Mouse (Mus musculus) kidney, embryonic 14.5 days (tissue): ENCODE data around the gene Usp20. TPM values are rescaled to one million over a fixed set of nuclear protein-coding genes. Genes with fewer than 3 reads are reported as not detected.

ENCODE experiments used
- ATAC-seq: fragments of 200-750 bp; cut with Nextera tagmentation; 2 replicates; pipeline ENCODE4 v1.8.0; 2017; ENCODE audit warnings: moderate number of reproducible peaks, mild to moderate bottlenecking, moderate TSS enrichment, moderate library complexity; ENCODE audit not compliant: low FRiP score, low TSS enrichment
- H3K27ac ChIP-seq: fragments of 300-500 bp; sonication (generic); 2 replicates; pipeline ENCODE4 v1.5.1; 2014; ENCODE audit warnings: low read depth, mild to moderate bottlenecking, low read length, moderate library complexity, mixed read lengths
- H3K27me3 ChIP-seq: fragments of 300-500 bp; sonication (generic); 2 replicates; pipeline ENCODE4 v1.6.1; 2014; ENCODE audit warnings: mild to moderate bottlenecking, low read length; ENCODE audit not compliant: control insufficient read depth, insufficient read depth
- H3K36me3 ChIP-seq: fragments of 300-500 bp; sonication (generic); 2 replicates; pipeline ENCODE4 v1.6.1; 2014; ENCODE audit warnings: low read length, mixed read lengths; ENCODE audit not compliant: control insufficient read depth, insufficient read depth
- H3K4me1 ChIP-seq: fragments of 300-500 bp; sonication (generic); 2 replicates; pipeline ENCODE4 v1.6.1; 2014; ENCODE audit warnings: low read length, mixed read lengths; ENCODE audit not compliant: control insufficient read depth, insufficient read depth
- H3K4me2 ChIP-seq: fragments of 300-500 bp; sonication (generic); replicated peaks from 2 replicates; pipeline ENCODE4 v1.6.1; 2014; ENCODE audit warnings: low read depth, mild to moderate bottlenecking, low read length
- H3K4me3 ChIP-seq: fragments of 300-500 bp; sonication (generic); 2 replicates; pipeline ENCODE4 v1.5.1; 2014; ENCODE audit warnings: mild to moderate bottlenecking, low read length
- H3K9ac ChIP-seq: fragments of 300-500 bp; sonication (generic); 2 replicates; pipeline ENCODE4 v1.6.1; 2014; ENCODE audit warnings: low read depth, mild to moderate bottlenecking, low read length, moderate library complexity
- H3K9me3 ChIP-seq: fragments of 300-500 bp; sonication (generic); 2 replicates; pipeline ENCODE4 v1.6.1; 2016; ENCODE audit warnings: low read length; ENCODE audit not compliant: control insufficient read depth
- WGBS: fragments of 180-500 bp; shearing (Covaris S2); extraction: QIAGEN DNeasy Blood & Tissue Kit; methylation state at CpG from one replicate; pipeline ENCODE4 v1.1.7; 2014; 5-methylcytosine and 5-hydroxymethylcytosine counted together
- polyA plus RNA-seq: library from polyadenylated mRNA; unstranded; fragments of >200 nt; fragmentation: Nextera tagmentation; extraction: Ambion mirVana; gene quantifications from 2 replicates; pipeline ENCODE4 v1.2.1, GENCODE M21; 2014

Gene Usp20
- polyA plus RNA-seq, 1 experiment from 2014 or later, result 12.5 TPM

GRCm38 (mm10) chr2:31024618-31025370 is 42.7 kb downstream of the Usp20 start:
- Histone ChIP-seq H3K4me1 (peaks cover 5% of the 10 kb centered on the region; the same call in 1 of the 2 replicates), H3K4me3 (no peak overlapping the region), H3K4me2 (no peak overlapping the region), H3K9ac (no peak overlapping the region), H3K27me3 (no peaks in the 10 kb centered on the region), H3K36me3 (peaks cover 14% of the 10 kb centered on the region), H3K9me3 (no peaks in the 10 kb centered on the region), H3K27ac (no peak overlapping the region)
- 29% methylated on average over 5 of the region's 5 CpGs for WGBS
- no peak for ATAC-seq

- H3K4me2 ChIP-seq, result no peak overlapping the region
- H3K36me3 ChIP-seq, result peaks cover 10% of the 10 kb centered on the region
- H3K9ac ChIP-seq, result no peak overlapping the region
- H3K27ac ChIP-seq, result no peak overlapping the region
- H3K4me3 ChIP-seq, result no peak overlapping the region
- H3K9me3 ChIP-seq, result no peaks in the 10 kb centered on the region
- ATAC-seq, result no peak
- WGBS, result 27% methylated on average over 3 of the region's 3 CpGs
- peaks cover 5% of the 10 kb centered on the region; the same call in 1 of the 2 replicates for H3K4me1 ChIP-seq
- no peaks in the 10 kb centered on the region for H3K27me3 ChIP-seq
These were observed 43.4 kb downstream of the Usp20 start for GRCm38 (mm10) chr2:31025458-31025857.

- Histone ChIP-seq H3K4me3 (no peak overlapping the region), H3K9me3 (no peaks in the 10 kb centered on the region), H3K36me3 (peaks cover 9% of the 10 kb centered on the region), H3K9ac (no peak overlapping the region), H3K4me1 (peaks cover 5% of the 10 kb centered on the region; the same call in 1 of the 2 replicates), H3K27ac (no peak overlapping the region), H3K4me2 (no peak overlapping the region), H3K27me3 (no peaks in the 10 kb centered on the region)
- WGBS, result 50% methylated on average over 8 of the region's 8 CpGs
- ATAC-seq, result no peak
These were observed 44.6 kb downstream of the Usp20 start for GRCm38 (mm10) chr2:31026642-31027041.

GRCm38 (mm10) chr2:31031972-31032371 is 49.9 kb downstream of the Usp20 start:
- no peak overlapping the region for H3K4me3 ChIP-seq
- no peak for ATAC-seq
- no peak overlapping the region for H3K27ac ChIP-seq
- WGBS, result 85% methylated on average over 7 of the region's 7 CpGs
- no peak overlapping the region for H3K4me2 ChIP-seq
- peaks cover 4% of the 10 kb centered on the region; the same call in 1 of the 2 replicates for H3K4me1 ChIP-seq
- H3K9me3 ChIP-seq, result no peaks in the 10 kb centered on the region
- no peak overlapping the region for H3K9ac ChIP-seq
- H3K36me3 ChIP-seq, result peaks cover 46% of the 10 kb centered on the region
- no peaks in the 10 kb centered on the region for H3K27me3 ChIP-seq

- no peak overlapping the region for H3K9ac ChIP-seq
- no peak overlapping the region for H3K4me2 ChIP-seq
- H3K4me3 ChIP-seq, result no peak overlapping the region
- 93% methylated on average over 6 of the region's 6 CpGs for WGBS
- no peaks in the 10 kb centered on the region for H3K4me1 ChIP-seq
- peaks cover 44% of the 10 kb centered on the region for H3K36me3 ChIP-seq
- ATAC-seq, result no peak
- no peaks in the 10 kb centered on the region for H3K9me3 ChIP-seq
- no peaks in the 10 kb centered on the region for H3K27me3 ChIP-seq
- no peak overlapping the region for H3K27ac ChIP-seq
These were observed 54.7 kb downstream of the Usp20 start for GRCm38 (mm10) chr2:31036811-31037210.

GRCm38 (mm10) chr2:31040043-31040442 is 58.0 kb downstream of the Usp20 start:
- Histone ChIP-seq H3K4me2 (no peak overlapping the region), H3K4me3 (no peak overlapping the region), H3K9ac (no peak overlapping the region), H3K4me1 (no peaks in the 10 kb centered on the region), H3K27ac (no peak overlapping the region), H3K36me3 (peaks cover 25% of the 10 kb centered on the region), H3K9me3 (no peaks in the 10 kb centered on the region), H3K27me3 (no peaks in the 10 kb centered on the region)
- no peak for ATAC-seq
- 95% methylated on average over 3 of the region's 3 CpGs for WGBS

- no peaks in the 10 kb centered on the region for H3K27me3 ChIP-seq
- H3K4me3 ChIP-seq, result no peak overlapping the region
- no peak for ATAC-seq
- no peak overlapping the region for H3K4me2 ChIP-seq
- 89% methylated on average over 3 of the region's 3 CpGs for WGBS
- no peak overlapping the region for H3K27ac ChIP-seq
- H3K9ac ChIP-seq, result no peak overlapping the region
- peaks cover 22% of the 10 kb centered on the region for H3K36me3 ChIP-seq
- H3K9me3 ChIP-seq, result no peaks in the 10 kb centered on the region
- H3K4me1 ChIP-seq, result no peaks in the 10 kb centered on the region
These were observed 58.4 kb downstream of the Usp20 start for GRCm38 (mm10) chr2:31040487-31040886.

GRCm38 (mm10) chr2:31041386-31041785 is 59.3 kb downstream of the Usp20 start:
- 91% methylated on average over 6 of the region's 6 CpGs for WGBS
- Histone ChIP-seq H3K27ac (no peak overlapping the region), H3K9ac (no peak overlapping the region), H3K4me2 (no peak overlapping the region), H3K4me1 (no peaks in the 10 kb centered on the region), H3K9me3 (no peaks in the 10 kb centered on the region), H3K4me3 (no peak overlapping the region), H3K36me3 (peaks cover 15% of the 10 kb centered on the region; the same call in 1 of the 2 replicates), H3K27me3 (no peaks in the 10 kb centered on the region)
- ATAC-seq, result no peak

- H3K36me3 ChIP-seq, result peaks cover 9% of the 10 kb centered on the region; the same call in 1 of the 2 replicates
- ATAC-seq, result no peak
- no peaks in the 10 kb centered on the region for H3K27me3 ChIP-seq
- H3K9me3 ChIP-seq, result no peaks in the 10 kb centered on the region
- WGBS, result 95% methylated on average over 6 of the region's 6 CpGs
- no peak overlapping the region for H3K4me3 ChIP-seq
- H3K4me1 ChIP-seq, result no peaks in the 10 kb centered on the region
- no peak overlapping the region for H3K9ac ChIP-seq
- no peak overlapping the region for H3K4me2 ChIP-seq
- H3K27ac ChIP-seq, result no peak overlapping the region
These were observed 60.8 kb downstream of the Usp20 start for GRCm38 (mm10) chr2:31042881-31043280.
